Mouse (Mus musculus): ENCODE measurements around the gene Gm7735. TPM values are rescaled to one million over a fixed set of nuclear protein-coding genes. Genes with fewer than 3 reads are reported as not detected.

Gm7735 gene
- not detected in 2 replicates for polyA plus RNA-seq (2012; rRNA removed)

GRCm38 (mm10) chr16:89169190-89169589 lies at the start of gene Gm7735:
Gm7735 (plus strand) TSS chr16:89169490.

GRCm38 (mm10) chr16:89140551-89140950 lies 28.7 kb upstream of the Gm7735 start, which contains the start of gene Gm6358:
Gm6358 (plus strand) TSS chr16:89140851.

GRCm38 (mm10) chr16:89150786-89151185 lies 18.5 kb upstream of the Gm7735 start, which contains the start of gene Gm10061:
Gm10061 (plus strand) TSS chr16:89151086.

GRCm38 (mm10) chr16:89157652-89158051 lies 11.6 kb upstream of the Gm7735 start, which contains the start of gene Gm9789:
Gm9789 (plus strand) TSS chr16:89157952.

GRCm38 (mm10) chr16:89174435-89174834 lies 5.1 kb downstream of the Gm7735 start, which contains the start of gene 1110057P08Rik:
1110057P08Rik (plus strand) TSS chr16:89174735.

GRCm38 (mm10) chr16:89205561-89205960 lies 36.3 kb downstream of the Gm7735 start, which contains the start of gene Krtap20-2:
Krtap20-2 (plus strand) TSS chr16:89205861.

Other genes with a start within 250 kb of the Gm7735 start
- gene Krtap19-9b, start 237.2 kb upstream of the Gm7735 start, polyA plus RNA-seq (2012; rRNA removed), result not detected in 2 replicates
- gene Krtap16-3, start 206.6 kb upstream of the Gm7735 start, polyA plus RNA-seq (2012; rRNA removed), result not detected in 2 replicates
- not detected in 2 replicates for gene Krtap22-2, start 158.7 kb upstream of the Gm7735 start, polyA plus RNA-seq (2012; rRNA removed)
- not detected in 2 replicates for gene Gm10229, start 154.2 kb upstream of the Gm7735 start, polyA plus RNA-seq (2012; rRNA removed)
- not detected in 2 replicates for gene Krtap6-1, start 137.8 kb upstream of the Gm7735 start, polyA plus RNA-seq (2012; rRNA removed)
- not detected in 2 replicates for gene Gm10228, start 128.0 kb upstream of the Gm7735 start, polyA plus RNA-seq (2012; rRNA removed)
- not detected in 2 replicates for gene Krtap6-5, start 121.6 kb upstream of the Gm7735 start, polyA plus RNA-seq (2012; rRNA removed)
- gene 1110025L11Rik, start 105.5 kb upstream of the Gm7735 start, polyA plus RNA-seq (2012; rRNA removed), result not detected in 2 replicates
- gene Krtap6-3, start 85.5 kb upstream of the Gm7735 start, polyA plus RNA-seq (2012; rRNA removed), result not detected in 2 replicates
- not detected in 2 replicates for gene Gm6358, start 28.6 kb upstream of the Gm7735 start, polyA plus RNA-seq (2012; rRNA removed)
- gene Gm10061, start 18.4 kb upstream of the Gm7735 start, polyA plus RNA-seq (2012; rRNA removed), result not detected in 2 replicates
- gene Gm9789, start 11.5 kb upstream of the Gm7735 start, polyA plus RNA-seq (2012; rRNA removed), result not detected in 2 replicates
- gene 1110057P08Rik, start 5.2 kb downstream of the Gm7735 start, polyA plus RNA-seq (2012; rRNA removed), result not detected in 2 replicates
- not detected in 2 replicates for gene Krtap20-2, start 36.4 kb downstream of the Gm7735 start, polyA plus RNA-seq (2012; rRNA removed)
- not detected in 2 replicates for gene Krtap21-1, start 234.4 kb downstream of the Gm7735 start, polyA plus RNA-seq (2012; rRNA removed)